Mouse (Mus musculus) kidney, adult 2 months (tissue): ENCODE measurements around the gene Krt87. TPM values are rescaled to one million over a fixed set of nuclear protein-coding genes. Genes with fewer than 3 reads are reported as not detected.

Experiments
- DNase-seq: peaks from one replicate; pipeline ENCODE4 v3.0.0; 2021
- H3K27ac ChIP-seq: fragments of 200-500 bp; 2 replicates; pipeline ENCODE4 v1.5.1; 2012; ENCODE audit warnings: low read depth, low read length, control low read depth, inconsistent platforms; ENCODE audit not compliant: insufficient read depth
- H3K27me3 ChIP-seq: fragments of 200-500 bp; replicated peaks from 2 replicates; pipeline ENCODE4 v1.6.1; 2012; ENCODE audit warnings: mild to moderate bottlenecking, moderate library complexity, low read length, inconsistent platforms; ENCODE audit not compliant: control insufficient read depth, insufficient read depth
- H3K36me3 ChIP-seq: fragments of 200-500 bp; 2 replicates; pipeline ENCODE4 v1.6.1; 2012; ENCODE audit warnings: mild to moderate bottlenecking, moderate library complexity, low read length, inconsistent platforms; ENCODE audit not compliant: control insufficient read depth, insufficient read depth
- H3K4me1 ChIP-seq: fragments of 200-500 bp; 2 replicates; pipeline ENCODE4 v1.6.1; 2011; ENCODE audit warnings: low read length; ENCODE audit not compliant: control insufficient read depth, insufficient read depth
- H3K4me3 ChIP-seq: fragments of 200-500 bp; 2 replicates; pipeline ENCODE4 v1.5.1; 2011; ENCODE audit warnings: mild to moderate bottlenecking, low read depth, low read length, control low read depth; ENCODE audit not compliant: insufficient read depth
- CTCF ChIP-seq: fragments of 200-500 bp; conservative IDR thresholded peaks from 2 replicates; pipeline ENCODE4 v1.5.1; 2011; ENCODE audit warnings: low read depth, mild to moderate bottlenecking, control low read depth, low read length, moderate library complexity, mixed read lengths; ENCODE audit not compliant: insufficient read depth, insufficient read length
- POLR2A ChIP-seq: fragments of 200-500 bp; IDR thresholded peaks from one replicate; pipeline ENCODE4 v1.6.1; 2011; ENCODE audit warnings: low read depth, low read length, control low read depth
- WGBS: fragments of 180-500 bp; shearing (Covaris S2); methylation state at CpG from one replicate; pipeline ENCODE4 v1.1.7; 2018; 5-methylcytosine and 5-hydroxymethylcytosine counted together
- polyA plus RNA-seq: library from polyadenylated mRNA; depleted of rRNA; stranded (reverse); fragments of >200 nt; gene quantifications from 2 replicates; pipeline ENCODE4 v1.2.3, GENCODE M21; 2012

Gene Krt87
- polyA plus RNA-seq, 1 experiment: not detected

GRCm38 (mm10) chr15:101397683-101398082, 40.9 kb downstream of the Krt87 start:
- Histone ChIP-seq H3K27ac (no peak overlapping the region), H3K4me1 (no peaks in the 10 kb centered on the region; the same call in 1 of the 2 replicates), H3K36me3 (no peaks in the 10 kb centered on the region), H3K27me3 (no peaks in the 10 kb centered on the region), H3K4me3 (no peak overlapping the region)
- DNase-seq: no peak
- WGBS: 79% methylated on average over 2 of the region's 2 CpGs
- no peak for TF ChIP-seq POLR2A
- TF ChIP-seq CTCF: no peak

- Histone ChIP-seq H3K4me3 (no peak overlapping the region), H3K4me1 (no peaks in the 10 kb centered on the region; the same call in 1 of the 2 replicates), H3K36me3 (no peaks in the 10 kb centered on the region), H3K27me3 (no peaks in the 10 kb centered on the region), H3K27ac (no peak overlapping the region)
- TF ChIP-seq CTCF (no peak), POLR2A (no peak)
- 83% methylated on average over 3 of the region's 3 CpGs for WGBS
- DNase-seq: no peak
Measured at GRCm38 (mm10) chr15:101396921-101397320, 41.7 kb downstream of the Krt87 start.

- 57% methylated on average over 7 of the region's 7 CpGs for WGBS
- Histone ChIP-seq H3K27ac (no peak overlapping the region), H3K27me3 (no peaks in the 10 kb centered on the region), H3K4me1 (no peaks in the 10 kb centered on the region; the same call in 1 of the 2 replicates), H3K36me3 (no peaks in the 10 kb centered on the region), H3K4me3 (no peak overlapping the region)
- no peak for TF ChIP-seq POLR2A
- TF ChIP-seq CTCF: no peak
- no peak for DNase-seq
Measured at GRCm38 (mm10) chr15:101396466-101396865, 42.1 kb downstream of the Krt87 start.

- no peaks in the 10 kb centered on the region for H3K36me3 ChIP-seq
- H3K4me1 ChIP-seq: no peaks in the 10 kb centered on the region; the same call in 1 of the 2 replicates
- no peaks in the 10 kb centered on the region for H3K27me3 ChIP-seq
- H3K4me3 ChIP-seq: no peak overlapping the region
- TF ChIP-seq CTCF (no peak; the same call in 1 of the 2 replicates), POLR2A (no peak)
- peak; percentile 53 for DNase-seq
- no peak overlapping the region for H3K27ac ChIP-seq
- 51% methylated on average over 7 of the region's 7 CpGs for WGBS
Measured at GRCm38 (mm10) chr15:101394908-101395307, 43.7 kb downstream of the Krt87 start.

GRCm38 (mm10) chr15:101392251-101392650, 46.4 kb downstream of the Krt87 start:
- H3K27me3 ChIP-seq: no peaks in the 10 kb centered on the region
- H3K4me1 ChIP-seq: no peaks in the 10 kb centered on the region
- H3K36me3 ChIP-seq: no peaks in the 10 kb centered on the region
- TF ChIP-seq CTCF: no peak
- TF ChIP-seq POLR2A: no peak
- DNase-seq: peak; percentile 39
- no peak overlapping the region for H3K4me3 ChIP-seq
- WGBS: 62% methylated on average over 5 of the region's 5 CpGs
- no peak overlapping the region for H3K27ac ChIP-seq

GRCm38 (mm10) chr15:101390203-101390602, 48.4 kb downstream of the Krt87 start:
- Histone ChIP-seq H3K27me3 (no peaks in the 10 kb centered on the region), H3K36me3 (no peaks in the 10 kb centered on the region), H3K4me1 (no peaks in the 10 kb centered on the region), H3K27ac (no peak overlapping the region), H3K4me3 (no peak overlapping the region)
- TF ChIP-seq CTCF (no peak), POLR2A (no peak)
- WGBS: 85% methylated on average over 5 of the region's 5 CpGs
- DNase-seq: no peak

GRCm38 (mm10) chr15:101388034-101388541, 50.5 kb downstream of the Krt87 start:
- H3K4me3 ChIP-seq: no peak overlapping the region
- no peaks in the 10 kb centered on the region for H3K36me3 ChIP-seq
- 47% methylated on average over 5 of the region's 5 CpGs for WGBS
- TF ChIP-seq POLR2A (no peak), CTCF (peak; percentile 40; the same call in 1 of the 2 replicates)
- no peak overlapping the region for H3K27ac ChIP-seq
- H3K4me1 ChIP-seq: no peaks in the 10 kb centered on the region
- no peaks in the 10 kb centered on the region for H3K27me3 ChIP-seq
- peak; percentile 42 for DNase-seq

GRCm38 (mm10) chr15:101387176-101387575, 51.4 kb downstream of the Krt87 start:
- H3K4me3 ChIP-seq: no peak overlapping the region
- TF ChIP-seq POLR2A: no peak
- TF ChIP-seq CTCF: peak; percentile 71; the same call in 1 of the 2 replicates
- H3K27ac ChIP-seq: no peak overlapping the region
- 67% methylated on average over 3 of the region's 3 CpGs for WGBS
- peak; percentile 61 for DNase-seq
- H3K4me1 ChIP-seq: no peaks in the 10 kb centered on the region
- H3K27me3 ChIP-seq: no peaks in the 10 kb centered on the region
- H3K36me3 ChIP-seq: no peaks in the 10 kb centered on the region
